8 mouse cellular contexts compared by ENCODE assay signal in the genomic region with DNA sequence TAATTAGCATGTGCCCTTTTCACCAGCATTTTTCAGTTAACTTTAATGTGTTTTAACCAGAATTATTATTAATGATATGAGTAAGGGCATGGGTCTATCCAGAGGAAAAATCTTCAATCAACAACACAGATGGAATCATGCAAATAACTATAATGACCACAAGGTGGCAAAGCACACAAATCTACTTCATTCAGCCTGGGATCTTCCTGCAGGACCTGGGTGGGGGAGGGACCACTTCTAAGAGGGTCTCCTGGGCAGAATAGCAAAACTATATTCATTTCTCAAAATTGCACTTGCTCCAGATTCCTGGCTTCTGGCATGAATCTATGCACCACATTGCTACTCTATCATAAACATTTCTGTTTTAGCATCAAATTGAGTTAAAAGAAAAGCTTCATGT.
DNase-seq lines count a peak whose midpoint lies in the region; TF ChIP-seq lines count a peak whose summit lies in the region.

No protein-coding gene starts in this region.

- H3K79me2 ChIP-seq in MEL (ENCODE audit: control insufficient read depth, insufficient read depth, low read length, poor library complexity) = no peaks in the 10 kb centered on the region

- DNase-seq in adrenal gland, postnatal 10 days = peak; percentile 6
- no peak for DNase-seq in adrenal gland, adult 8-10 months
- peak; percentile 8 for DNase-seq in kidney, postnatal 10 days
- DNase-seq in kidney, postnatal 25 days = no peak
- no peak for DNase-seq in MEL (ENCODE audit: low read depth, low spot score)
- peak; percentile 1 to 18 for DNase-seq in layer of hippocampus, adult 2 months (ENCODE audit: low spot score in 2 of 2)
- no peak for DNase-seq in spleen, adult 12 weeks (ENCODE audit: low spot score)
- DNase-seq in liver = no peak

- H3K4me3 ChIP-seq in MEL (ENCODE audit: control insufficient read depth in 1 of 2, insufficient read depth in 1 of 2, low read depth in 2 of 2, low read length in 2 of 2) = no peak overlapping the region
- H3K4me3 ChIP-seq in layer of hippocampus, adult 2 months = no peak overlapping the region

- H3K36me3 ChIP-seq in MEL (ENCODE audit: control insufficient read depth in 1 of 2, insufficient read depth in 2 of 2, low read length in 2 of 2) = no peaks in the 10 kb centered on the region

- TF ChIP-seq RAD21 in MEL (IDR thresholded peaks at IDR 0.05; ENCODE audit: low read depth, low read length) = no peak

- no peak overlapping the region for H3K9ac ChIP-seq in MEL (ENCODE audit: control insufficient read depth, low read depth, low read length, poor library complexity, severe bottlenecking)

- no peak for TF ChIP-seq EP300 in MEL (IDR thresholded peaks at IDR 0.05; ENCODE audit: low read depth in 1 of 2, low read length in 2 of 2)

- no peak; a peak in 1 of 6 replicates for TF ChIP-seq CTCF in MEL (IDR thresholded peaks at IDR 0.05 in 2 of 3, conservative IDR thresholded peaks at IDR 0.05 in 1 of 3; ENCODE audit: control insufficient read depth in 1 of 3, insufficient read depth in 1 of 3, low read depth in 2 of 3, low read length in 3 of 3, poor library complexity in 1 of 3, severe bottlenecking in 1 of 3)
- peak; percentile 86 for TF ChIP-seq CTCF in layer of hippocampus, adult 2 months (conservative IDR thresholded peaks at IDR 0.05)

- no peaks in the 10 kb centered on the region for H3K27me3 ChIP-seq in MEL (ENCODE audit: control insufficient read depth in 1 of 2, insufficient read depth in 2 of 2, low read length in 2 of 2)

- H3K9me3 ChIP-seq in MEL (replicated peaks; ENCODE audit: insufficient read depth, low read length) = no peaks in the 10 kb centered on the region

- H3K27ac ChIP-seq in MEL (ENCODE audit: control insufficient read depth, low read depth, low read length) = no peak overlapping the region
- no peak overlapping the region for H3K27ac ChIP-seq in layer of hippocampus, adult 2 months

- H3K4me1 ChIP-seq in MEL (ENCODE audit: control insufficient read depth in 1 of 2, insufficient read depth in 2 of 2, low read length in 2 of 2) = no peaks in the 10 kb centered on the region

- no peak for TF ChIP-seq POLR2A in MEL (IDR thresholded peaks at IDR 0.05; ENCODE audit: control insufficient read depth in 1 of 2, insufficient read depth in 1 of 2, low read depth in 1 of 2, low read length in 2 of 2, poor library complexity in 1 of 2)

TF ChIP-seq in MEL, 35 proteins besides CTCF, POLR2A, EP300 and RAD21:
- TF ChIP-seq SMC3 (IDR thresholded peaks at IDR 0.05; ENCODE audit: low read depth, low read length) (peak; percentile 5; the same call in 1 of the 2 replicates), USF2 (IDR thresholded peaks at IDR 0.05; ENCODE audit: borderline replicate concordance in 1 of 2, insufficient read depth in 1 of 2, low read depth in 1 of 2, low read length in 2 of 2) (no peak), USF1 (IDR thresholded peaks at IDR 0.05; ENCODE audit: low read depth, low read length) (no peak)

Comparison
In these comparisons a context has a peak if more than half of its experiments do, and no peak if none do; other contexts are left out.
1. DNase-seq: peak in adrenal gland, postnatal 10 days (single experiment), kidney, postnatal 10 days (single experiment) and layer of hippocampus, adult 2 months (2 of 2); none in adrenal gland, adult 8-10 months (single experiment), kidney, postnatal 25 days (0 of 2), MEL (single experiment), spleen, adult 12 weeks (single experiment) and liver (single experiment).